Mouse (Mus musculus) embryo, embryonic 11.5 days (tissue): Measurements from ENCODE around the gene Grin1.
A peak's percentile ranks its signal among the peaks of the same experiment; 100 is the strongest.

ENCODE experiments used
- DNase-seq: peaks from one replicate; pipeline ENCODE4 v3.0.0-alpha.2; 2012; ENCODE audit warnings: low read depth, low spot score

The Grin1 gene

DNA sequence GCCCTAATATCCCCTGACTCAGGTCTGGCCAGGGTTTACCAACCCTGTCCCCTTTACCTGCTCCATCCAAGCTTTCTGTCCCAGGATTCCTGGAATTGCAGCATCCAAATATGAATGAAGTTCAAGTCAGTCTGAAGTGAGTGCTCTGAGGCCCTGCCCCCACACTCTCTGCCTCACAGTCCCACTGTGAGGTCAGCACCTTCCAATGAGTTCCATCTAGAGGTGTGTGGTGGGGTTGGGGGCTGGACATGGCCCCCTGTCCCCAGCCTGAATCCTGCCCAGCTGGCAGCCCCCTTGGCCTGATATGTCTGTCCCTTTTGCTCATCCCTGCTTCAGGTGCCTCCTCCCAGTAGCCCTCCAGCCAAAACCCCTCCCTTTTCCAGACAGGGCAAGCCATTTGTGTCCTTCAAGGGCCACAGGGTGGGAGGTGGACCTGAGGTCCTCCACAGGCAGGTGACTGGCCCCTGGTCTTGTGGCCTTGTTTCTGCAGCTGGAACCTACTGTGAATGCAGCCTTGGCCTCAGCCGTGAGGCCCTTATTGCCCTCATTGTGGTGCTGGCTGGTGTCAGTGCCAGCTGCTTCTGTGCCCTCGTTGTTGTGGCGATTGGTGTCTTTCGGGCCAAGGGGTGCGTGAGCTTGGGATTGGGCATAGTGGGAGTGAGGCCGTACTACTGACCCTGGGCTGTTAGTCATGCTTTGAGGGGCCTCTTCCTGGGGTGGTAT, 30.9 kb downstream of the Grin1 start, which contains the start of gene Tmem210:
Gene Tmem210 (plus strand): TSS at position 219 of the 723 bp plus-strand sequence.
- DNase-seq, result no peak

- DNase-seq, result no peak
Observed at GRCm38 (mm10) chr2:25286837-25287636, 31.9 kb downstream of the Grin1 start.

- DNase-seq, result no peak
Observed at GRCm38 (mm10) chr2:25286314-25286713, 32.7 kb downstream of the Grin1 start.

GRCm38 (mm10) chr2:25285551-25285950, 33.4 kb downstream of the Grin1 start:
- DNase-seq, result no peak

DNA sequence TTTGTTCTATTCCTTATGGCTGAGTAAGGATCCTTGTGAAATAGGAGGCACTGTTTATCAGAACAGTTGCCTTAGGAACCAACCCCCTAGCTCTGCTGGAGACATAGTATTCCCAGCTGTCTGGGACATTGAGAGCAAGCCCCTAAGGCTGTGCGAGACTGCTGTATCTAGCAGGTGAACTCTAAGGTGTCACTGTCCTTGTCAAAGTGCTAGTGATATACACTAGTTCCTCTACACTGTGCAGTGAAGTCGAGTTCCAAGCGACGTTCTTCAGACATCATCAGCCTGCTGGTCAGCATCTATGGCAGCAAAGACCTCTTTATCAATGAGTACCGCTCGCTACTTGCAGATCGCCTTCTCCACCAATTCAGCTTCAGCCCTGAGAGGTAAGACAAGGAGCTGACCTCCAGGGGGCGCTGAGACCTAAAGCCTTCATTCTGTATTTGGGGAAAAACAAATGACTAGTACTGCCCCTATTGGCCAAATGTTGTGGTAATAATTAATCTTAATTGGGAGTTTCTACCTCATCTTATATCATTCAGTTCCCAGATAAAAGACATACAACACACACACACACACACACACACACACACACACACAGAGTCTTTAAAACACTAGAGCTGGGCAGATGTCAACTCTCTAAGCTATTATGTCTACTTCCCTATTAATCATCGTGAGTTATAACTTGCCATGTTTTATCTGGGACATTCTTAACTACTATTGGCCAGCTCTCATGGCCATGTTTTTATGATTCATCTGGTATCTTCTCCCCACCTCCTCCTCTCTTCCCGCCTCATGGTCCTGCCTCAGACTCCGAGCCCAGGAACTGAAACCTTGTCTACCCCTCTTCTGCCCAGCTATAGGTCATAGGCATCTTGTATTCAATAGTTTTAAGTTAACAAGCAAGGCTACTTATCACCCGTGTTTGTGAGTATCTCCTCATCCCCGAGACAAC, 39.8 kb downstream of the Grin1 start:
- peak; percentile 56 for DNase-seq

DNA sequence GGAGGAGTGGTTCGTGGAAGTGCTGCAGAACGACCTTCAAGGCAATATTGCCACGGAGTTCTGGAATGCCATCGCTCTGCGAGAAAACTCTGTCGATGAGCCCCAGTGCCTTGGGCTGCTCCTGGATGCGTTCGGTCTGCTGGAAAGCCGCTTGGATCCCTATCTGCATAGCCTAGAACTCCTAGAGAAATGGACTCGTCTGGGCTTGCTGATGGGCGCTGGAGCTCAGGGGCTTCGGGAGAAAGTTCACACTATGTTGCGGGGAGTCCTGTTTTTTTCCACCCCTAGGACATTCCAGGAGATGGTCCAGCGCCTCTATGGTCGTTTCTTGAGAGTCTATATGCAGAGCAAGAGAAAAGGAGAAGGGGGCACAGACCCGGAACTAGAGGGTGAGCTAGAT, 46.0 kb downstream of the Grin1 start:
- no peak for DNase-seq

- DNase-seq, result no peak
Observed at GRCm38 (mm10) chr2:25272515-25272914, 46.5 kb downstream of the Grin1 start.

GRCm38 (mm10) chr2:25271827-25272511, 47.0 kb downstream of the Grin1 start, which contains the start of the genes Ssna1 and Anapc2:
Gene Ssna1 (minus strand): TSS chr2:25272438.
Gene Anapc2 (plus strand): TSS chr2:25272478.
- peak; percentile 97 for DNase-seq

DNA sequence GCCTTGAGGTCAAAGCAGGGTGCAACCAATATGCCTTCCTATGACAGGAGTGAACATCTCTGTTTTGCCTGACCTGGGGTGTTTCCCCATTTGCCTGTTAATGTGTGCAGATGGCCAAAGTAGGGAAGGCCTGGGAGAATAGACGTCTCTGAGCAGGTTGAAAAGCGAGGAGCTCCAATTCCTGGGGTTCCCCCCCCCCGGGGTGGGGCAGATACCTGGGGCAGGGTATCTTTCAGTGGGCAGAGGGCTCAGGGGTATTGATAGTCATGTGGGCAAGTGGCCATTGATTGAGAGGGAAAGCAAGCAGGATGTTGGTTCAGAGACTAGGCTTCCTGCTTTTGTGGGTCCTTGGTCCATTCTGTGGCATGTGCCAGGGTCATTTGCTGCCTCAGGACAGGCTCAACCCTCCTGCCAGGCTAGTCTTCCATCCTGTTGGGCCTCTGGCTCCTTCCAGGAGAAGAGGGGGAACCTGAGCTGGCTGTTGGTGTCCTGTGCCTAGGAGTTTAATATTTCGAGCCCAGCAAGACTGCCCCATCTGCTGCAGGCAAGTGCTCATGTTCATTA, 51.2 kb downstream of the Grin1 start:
- no peak for DNase-seq

- no peak for DNase-seq
Observed at GRCm38 (mm10) chr2:25267241-25267640, 51.7 kb downstream of the Grin1 start.

DNA sequence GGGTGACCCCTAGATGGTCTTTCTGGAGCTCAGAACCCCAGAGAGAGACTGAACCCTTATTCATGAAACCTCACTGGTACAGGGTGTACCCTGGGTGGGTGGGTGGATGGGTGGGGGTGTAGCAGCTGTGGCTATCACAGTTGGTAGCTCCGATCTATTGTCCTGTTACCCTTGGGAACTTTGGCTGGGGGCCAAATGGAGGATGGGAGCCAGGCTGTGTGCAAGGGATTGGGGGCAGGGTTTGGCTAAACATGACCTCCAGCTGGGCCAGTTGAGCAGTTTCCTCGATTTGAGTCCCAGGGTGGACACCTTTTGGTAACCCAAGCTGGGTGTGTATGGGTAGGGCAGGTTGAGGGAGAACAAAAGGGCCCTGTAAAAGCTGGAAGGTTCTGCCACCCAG, 52.3 kb downstream of the Grin1 start:
- DNase-seq, result no peak

- no peak for DNase-seq
Observed at GRCm38 (mm10) chr2:25265897-25266656, 52.9 kb downstream of the Grin1 start.

GRCm38 (mm10) chr2:25264851-25265250, 54.1 kb downstream of the Grin1 start:
- no peak for DNase-seq

DNA sequence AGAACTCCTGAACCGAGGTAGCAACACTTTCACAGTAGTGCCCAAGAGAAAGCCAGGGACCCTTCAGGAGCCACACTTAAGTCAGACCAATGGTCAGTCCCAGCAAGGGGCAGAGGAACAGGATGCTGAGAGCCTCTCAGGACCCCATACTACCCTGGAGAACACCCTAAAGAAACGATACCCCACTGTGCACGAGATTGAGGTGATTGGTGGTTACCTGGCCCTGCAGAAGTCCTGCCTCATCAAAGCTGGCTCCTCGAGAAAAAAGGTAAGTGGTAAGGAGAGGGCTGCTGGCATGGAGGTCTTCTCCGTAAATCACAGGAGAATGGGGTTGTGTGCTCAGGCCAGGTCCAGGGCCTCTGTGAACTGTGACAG, 54.7 kb downstream of the Grin1 start:
- DNase-seq, result no peak

- no peak for DNase-seq
Observed at GRCm38 (mm10) chr2:25263623-25264285, 55.2 kb downstream of the Grin1 start.

DNA sequence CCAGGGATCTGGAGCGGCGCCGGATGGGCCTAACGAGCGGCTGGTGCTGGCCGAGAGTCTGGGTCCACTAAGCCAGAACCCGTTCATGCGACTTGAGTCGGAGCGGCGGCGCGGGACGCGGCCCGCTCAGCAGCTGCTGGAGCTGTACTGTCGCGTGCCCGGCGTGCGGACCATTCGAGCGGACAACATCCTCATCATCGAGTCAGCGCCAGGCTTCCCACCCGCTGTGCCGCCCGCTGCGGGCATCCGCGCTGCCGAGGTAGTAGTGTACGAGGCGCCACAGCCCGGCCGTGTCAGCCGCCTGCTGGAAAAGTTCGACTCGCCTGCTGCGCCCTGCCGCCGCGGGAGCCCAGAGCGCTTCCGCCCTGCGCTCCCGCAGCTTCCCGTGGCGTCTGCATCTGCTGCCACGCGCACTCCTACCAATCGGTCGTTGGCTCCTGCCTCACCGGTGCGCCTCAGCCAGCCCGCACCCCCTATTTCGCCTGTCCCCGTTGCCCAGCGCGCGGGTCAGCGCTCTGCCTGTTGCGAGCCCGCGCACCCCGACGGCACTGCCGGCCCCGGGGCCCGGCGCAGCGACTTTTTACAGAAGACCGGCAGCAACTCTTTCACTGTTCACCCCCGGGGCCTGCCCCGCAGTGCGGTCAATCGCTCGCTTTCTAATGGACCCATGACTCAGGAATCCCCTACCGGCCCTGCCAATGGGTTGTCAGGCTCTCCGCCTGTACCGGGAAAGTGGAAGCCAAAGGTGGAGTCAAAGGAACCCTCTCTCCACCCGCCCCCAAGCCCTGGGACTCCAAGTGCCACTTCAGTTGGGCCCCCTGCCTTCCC, 56.0 kb downstream of the Grin1 start:
- DNase-seq, result no peak

DNA sequence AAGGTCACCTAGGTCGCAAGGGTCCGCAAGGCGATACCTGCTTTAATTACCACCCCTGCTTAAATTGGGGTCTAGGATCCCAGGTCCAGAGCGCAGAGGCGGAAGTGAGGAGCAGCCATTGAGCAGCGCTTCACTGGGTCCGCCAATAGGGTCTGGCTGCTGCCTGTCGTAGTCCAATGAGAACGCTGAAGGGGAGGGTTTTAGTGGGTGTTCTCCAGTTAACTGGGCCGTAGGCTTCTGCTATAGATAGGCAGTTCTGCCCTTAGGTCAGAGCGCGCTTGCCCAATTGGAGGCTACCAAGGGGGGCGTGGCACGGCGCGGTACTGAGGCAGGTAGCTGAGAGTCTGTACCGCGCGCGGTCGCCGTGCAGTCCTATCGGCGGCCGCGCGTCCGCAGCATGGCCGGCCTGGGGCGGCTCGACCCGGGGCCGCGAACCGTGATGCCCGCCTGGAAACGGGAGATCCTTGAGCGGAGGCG, 56.7 kb downstream of the Grin1 start, which contains the start of gene Tprn:
Gene Tprn (plus strand): TSS at position 328 of the 477 bp plus-strand sequence.
- DNase-seq, result peak; percentile 89

GRCm38 (mm10) chr2:25261870-25262269, 57.1 kb downstream of the Grin1 start:
- no peak for DNase-seq
